Mouse (Mus musculus): ENCODE measurements around the gene Cfap221.

Cfap221 gene

DNA sequence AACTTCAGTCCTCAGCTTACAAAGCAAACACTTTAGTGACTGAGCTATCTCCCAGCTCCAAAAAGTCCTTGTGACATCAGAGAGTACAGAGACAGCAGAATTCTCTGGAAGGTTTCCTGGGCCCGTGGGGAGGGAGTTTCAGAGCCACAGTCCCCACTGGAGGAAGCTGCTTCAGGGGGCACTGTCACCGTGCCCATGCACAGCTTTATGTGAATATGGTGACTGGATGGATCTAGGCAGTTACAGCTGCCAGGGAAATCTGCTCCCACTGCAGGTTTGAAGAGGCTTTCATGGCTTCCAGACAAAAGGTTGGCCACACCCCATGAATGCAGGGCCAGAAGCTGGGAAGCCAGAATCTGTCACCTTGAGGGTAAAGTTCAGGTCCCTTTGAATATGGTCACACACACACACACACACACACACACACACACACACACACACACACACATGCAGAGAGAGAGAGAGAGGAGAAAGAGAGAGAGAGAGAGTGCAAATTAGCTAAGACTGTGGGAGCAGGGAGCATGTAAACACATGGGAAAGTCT is 89.8 kb downstream of the Cfap221 start:
- in situ Hi-C loops (cut with MboI, MseI), result loop anchor here in 1 of 2 experiments (5.0 to 25.0 kb wide), 2 partner anchors 55 to 370 kb away; partner anchors contain the start of gene Tmem185b

- in situ Hi-C loops (cut with MboI, MseI), result loop anchor here in 1 of 2 experiments (25.0 kb wide), 1 partner anchor 366 kb away; the partner anchor contains the start of gene Tmem185b
Measured at GRCm38 (mm10) chr1:119903231-119903620, 93.8 kb downstream of the Cfap221 start.

DNA sequence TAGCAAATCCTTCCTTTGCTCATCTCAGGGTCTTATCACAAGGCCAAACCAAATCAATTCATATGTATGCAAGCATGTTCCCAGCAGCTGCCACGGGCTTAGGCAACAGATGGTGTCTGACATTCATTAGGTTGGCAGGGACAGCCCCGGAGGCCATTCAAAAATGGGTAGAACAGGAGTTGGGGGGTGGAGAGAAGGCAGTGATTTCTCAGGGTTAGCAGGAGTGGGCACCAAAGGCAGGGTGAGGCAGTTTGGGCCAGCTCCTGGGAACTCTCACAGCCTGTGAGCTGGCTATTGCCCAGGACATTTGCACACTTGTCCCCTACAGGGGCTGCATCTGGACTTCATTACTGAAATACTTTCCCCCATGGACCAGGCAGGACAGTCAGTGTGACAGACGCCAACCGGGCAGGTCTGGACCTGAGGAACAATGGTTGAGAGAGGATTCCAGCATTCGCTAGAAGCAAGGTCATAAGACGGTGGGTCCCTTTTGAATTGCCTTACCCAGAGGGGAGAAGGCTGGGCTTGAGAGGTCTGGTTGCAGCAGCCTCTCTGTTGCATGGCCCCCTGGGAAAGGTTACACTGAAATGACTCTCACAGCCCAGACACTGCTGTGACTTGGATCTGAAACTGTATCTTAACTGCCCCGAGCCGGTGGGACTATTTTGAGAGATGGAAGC is 94.3 kb downstream of the Cfap221 start:
- in situ Hi-C loops (cut with MboI, MseI), result loop anchor here in 1 of 2 experiments (25.0 kb wide), 1 partner anchor 365 kb away; the partner anchor contains the start of gene Tmem185b

DNA sequence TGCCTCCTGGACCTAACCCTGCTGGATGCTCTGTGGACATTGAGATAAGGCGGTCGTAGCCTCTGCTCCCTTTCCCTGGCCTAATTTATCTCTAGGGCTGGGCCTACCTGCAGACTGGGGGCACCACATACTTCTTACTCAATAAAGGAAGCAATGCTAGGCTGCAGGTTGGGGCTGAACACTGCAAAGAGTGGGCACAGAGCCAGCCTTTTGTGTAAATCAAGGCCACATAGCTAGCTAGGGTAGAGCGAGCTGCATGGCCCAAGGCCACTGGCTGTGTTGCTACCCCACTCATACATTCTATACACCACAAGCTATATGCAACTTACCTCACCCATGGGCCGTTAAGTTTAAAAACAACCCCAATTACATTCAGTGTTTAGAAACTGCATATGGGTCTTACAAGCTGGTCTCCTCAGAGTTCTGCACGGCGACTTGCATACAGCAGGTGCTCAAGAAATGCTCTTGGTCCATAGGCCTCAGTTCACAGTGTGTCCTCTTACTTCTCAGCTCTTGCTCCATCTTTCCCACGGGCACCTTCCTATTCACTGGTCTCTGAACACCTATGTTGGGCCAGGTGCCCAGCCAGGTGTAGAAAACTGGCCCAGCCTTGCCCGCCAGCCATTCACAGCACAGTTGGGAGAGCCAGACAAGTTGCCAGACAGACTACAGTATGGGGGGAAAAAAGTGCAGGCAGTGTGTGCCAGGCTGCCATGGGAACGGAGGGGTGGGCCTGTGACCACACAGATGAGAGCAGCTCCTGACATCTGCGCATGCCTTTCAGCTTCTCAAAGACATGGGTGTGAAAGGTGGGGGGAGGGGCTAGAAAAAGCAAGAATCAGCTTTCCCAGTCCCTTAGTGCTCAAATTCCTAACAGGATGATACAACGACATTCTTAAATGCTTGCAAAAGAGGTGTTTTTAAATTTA is 97.6 kb downstream of the Cfap221 start:
- in situ Hi-C loops (cut with MboI, MseI), result loop anchor here (5.0 to 25.0 kb wide), 3 partner anchors 77 to 812 kb away; partner anchors contain the start of gene Tmem185b (in 1 of the 2)

DNA sequence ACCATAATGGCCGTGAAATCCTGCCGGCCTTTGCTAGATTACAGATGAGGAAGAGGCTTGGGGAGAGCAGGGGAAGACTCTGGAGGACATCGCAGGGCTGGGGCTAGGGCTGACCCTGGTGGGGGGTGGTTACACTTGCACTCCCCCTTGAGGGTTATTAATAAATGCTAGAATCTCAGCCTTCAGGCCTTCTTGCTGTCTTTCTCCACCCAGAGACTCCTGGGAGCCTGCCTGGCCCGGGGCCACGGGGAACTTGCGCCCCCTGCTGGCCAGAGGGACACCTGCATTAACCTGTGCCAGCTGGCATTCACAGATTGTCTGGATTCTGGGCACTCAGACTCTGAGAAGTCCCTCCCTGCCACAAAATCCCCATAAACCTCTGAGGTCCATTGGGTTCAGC is 102.1 kb downstream of the Cfap221 start:
- in situ Hi-C loops (cut with MboI, MseI), result loop anchor here (5.0 to 25.0 kb wide), 3 partner anchors 73 to 808 kb away; no protein-coding TSS in a partner anchor

GRCm38 (mm10) chr1:119893600-119893999 is 103.4 kb downstream of the Cfap221 start:
- in situ Hi-C loops (cut with MboI, MseI), result loop anchor here (5.0 to 25.0 kb wide), 2 partner anchors 76 to 806 kb away; no protein-coding TSS in a partner anchor

DNA sequence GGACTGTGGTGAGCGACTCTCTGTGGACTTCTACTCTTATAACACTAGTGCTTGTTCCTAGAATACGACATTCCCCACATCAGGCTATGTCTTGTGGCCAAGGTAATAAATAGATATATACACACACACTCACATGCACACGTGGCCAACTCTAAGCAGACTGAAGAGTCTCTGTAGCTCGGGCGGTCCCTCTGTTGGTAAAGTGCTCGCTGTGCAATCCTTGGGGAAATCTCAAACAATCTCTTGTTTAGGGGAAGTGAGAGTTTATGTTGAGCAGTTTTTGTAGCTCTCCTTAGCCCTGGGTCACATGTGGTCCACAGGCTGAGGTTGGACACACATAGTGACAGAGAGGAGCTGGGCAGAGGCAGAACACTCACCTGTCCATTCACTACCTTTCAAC is 104.1 kb downstream of the Cfap221 start:
- in situ Hi-C loops (cut with MboI, MseI), result loop anchor here (5.0 to 25.0 kb wide), 2 partner anchors 76 to 806 kb away; no protein-coding TSS in a partner anchor

DNA sequence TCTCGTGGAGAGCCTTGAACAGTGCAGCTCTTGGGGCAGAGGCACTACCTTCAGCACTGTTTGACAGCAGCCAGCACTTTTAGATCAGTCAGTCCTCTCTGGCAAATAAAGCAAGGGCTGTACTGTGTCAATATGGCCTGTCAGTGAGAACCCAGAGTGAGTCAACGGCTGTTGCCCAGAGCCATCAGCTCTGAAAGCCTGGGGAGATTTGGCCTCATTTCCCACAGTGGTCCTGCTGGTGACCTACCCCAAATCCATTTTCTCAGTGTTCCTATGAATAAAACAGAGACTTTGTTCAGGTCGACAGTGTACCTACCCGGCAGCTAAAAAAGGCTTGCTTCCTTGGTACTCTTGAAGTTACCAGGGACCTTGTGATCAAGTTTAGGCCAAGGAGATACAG is 105.2 kb downstream of the Cfap221 start:
- in situ Hi-C loops (cut with MboI, MseI), result loop anchor here (5.0 to 25.0 kb wide), 2 partner anchors 75 to 805 kb away; no protein-coding TSS in a partner anchor

DNA sequence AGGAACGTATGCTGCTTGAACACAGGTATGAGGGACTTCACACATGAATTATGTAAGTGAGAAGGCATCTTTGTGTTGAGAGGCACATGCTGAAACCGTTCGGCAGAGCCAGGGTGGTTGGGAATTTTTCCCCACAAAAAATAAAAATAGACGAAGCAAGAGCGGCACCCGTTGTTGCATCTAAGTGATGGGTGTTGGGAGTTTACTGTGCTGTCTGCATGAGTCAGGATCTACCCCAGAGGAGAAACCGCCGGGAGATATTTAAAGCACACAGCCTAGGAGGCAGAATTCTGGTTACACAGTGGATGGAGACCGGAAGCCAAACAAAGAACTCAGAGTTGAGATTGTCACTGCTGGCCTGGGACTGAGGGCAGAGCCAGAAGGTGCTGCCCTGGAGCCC is 105.9 kb downstream of the Cfap221 start:
- in situ Hi-C loops (cut with MboI, MseI), result loop anchor here (5.0 to 25.0 kb wide), 2 partner anchors 74 to 804 kb away; no protein-coding TSS in a partner anchor

- in situ Hi-C loops (cut with MboI, MseI), result loop anchor here in 1 of 2 experiments (25.0 kb wide), 1 partner anchor 802 kb away; no protein-coding TSS in a partner anchor
Measured at GRCm38 (mm10) chr1:119889347-119889746, 107.7 kb downstream of the Cfap221 start.

- in situ Hi-C loops (cut with MboI, MseI), result loop anchor here in 1 of 2 experiments (25.0 kb wide), 1 partner anchor 799 kb away; no protein-coding TSS in a partner anchor
Measured at GRCm38 (mm10) chr1:119886320-119886719, 110.7 kb downstream of the Cfap221 start.

- in situ Hi-C loops (cut with MboI, MseI), result loop anchor here in 1 of 2 experiments (25.0 kb wide), 1 partner anchor 797 kb away; no protein-coding TSS in a partner anchor
Measured at GRCm38 (mm10) chr1:119884272-119884671, 112.8 kb downstream of the Cfap221 start.

GRCm38 (mm10) chr1:119878909-119879308 is 118.1 kb downstream of the Cfap221 start:
- in situ Hi-C loops (cut with MboI, MseI), result loop anchor here in 1 of 2 experiments (25.0 kb wide), 1 partner anchor 792 kb away; no protein-coding TSS in a partner anchor

DNA sequence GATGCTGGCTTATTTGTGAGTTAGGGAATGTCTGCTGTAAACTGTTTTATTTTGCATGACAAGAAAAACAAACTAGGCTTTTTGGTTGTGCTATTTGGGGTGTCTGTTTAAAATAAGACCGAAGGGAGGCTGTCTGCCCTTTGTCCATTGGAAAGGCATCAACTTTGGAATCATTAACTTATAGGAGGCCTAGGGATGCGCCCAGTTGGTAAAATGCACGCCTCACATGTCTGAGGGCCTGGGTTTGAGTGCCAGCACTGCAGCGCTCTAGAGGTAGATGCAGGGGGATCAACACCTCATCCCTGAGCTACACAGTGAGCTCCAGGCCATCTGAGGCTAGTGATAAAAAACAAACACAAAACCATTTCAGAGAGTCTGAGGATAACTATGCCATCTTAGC is 119.6 kb downstream of the Cfap221 start:
- in situ Hi-C loops (cut with MboI, MseI), result loop anchor here in 1 of 2 experiments (25.0 kb wide), 1 partner anchor 790 kb away; no protein-coding TSS in a partner anchor
